Mouse (Mus musculus) brain, adult 2 months (tissue): Measurements from ENCODE around the gene Rhod.

Experiments
- DNase-seq: peaks from one replicate; pipeline ENCODE4 v3.0.0; 2011; ENCODE audit warnings: low read depth, low spot score

Gene Rhod

GRCm38 (mm10) chr19:4409062-4409461 is 30.2 kb downstream of the Rhod start:
- DNase-seq: no peak

DNA sequence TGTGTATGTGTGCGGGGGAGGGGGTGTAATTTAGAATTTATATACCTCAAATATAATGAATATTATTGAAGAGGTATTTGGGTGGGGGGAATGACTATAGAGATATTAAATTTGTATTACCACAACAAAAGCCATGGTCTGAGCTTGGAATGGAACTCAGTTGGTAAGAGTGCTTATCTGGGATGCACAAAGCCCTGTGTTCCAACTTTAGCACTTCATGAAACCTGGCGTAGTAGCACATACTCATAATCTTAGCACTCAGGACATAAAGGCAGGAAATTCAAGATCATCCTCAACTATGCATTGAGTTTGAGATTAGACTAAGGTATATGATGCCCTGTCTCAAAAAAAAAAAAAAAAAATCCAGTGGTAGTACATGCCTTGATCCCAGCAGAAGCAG is 34.4 kb downstream of the Rhod start:
- no peak for DNase-seq

DNA sequence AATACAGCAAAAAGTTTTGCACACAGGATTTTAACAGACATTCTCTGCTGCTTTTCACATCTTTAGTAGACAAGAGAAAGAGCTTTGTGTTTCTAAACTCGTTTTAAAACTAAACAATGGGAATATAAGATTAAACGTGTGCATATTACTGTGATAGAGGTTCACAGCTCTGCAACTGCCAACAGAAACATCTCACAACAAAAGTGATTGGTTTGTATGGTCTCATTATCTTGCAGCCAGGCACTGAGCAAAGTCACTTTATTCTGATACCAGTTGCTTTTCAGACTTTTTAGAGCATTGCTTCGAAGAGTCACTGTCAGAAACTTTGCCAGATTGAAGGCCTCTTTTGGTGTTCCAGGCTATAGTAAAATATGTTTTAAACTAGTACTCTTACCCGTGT is 40.3 kb downstream of the Rhod start:
- DNase-seq: no peak

DNA sequence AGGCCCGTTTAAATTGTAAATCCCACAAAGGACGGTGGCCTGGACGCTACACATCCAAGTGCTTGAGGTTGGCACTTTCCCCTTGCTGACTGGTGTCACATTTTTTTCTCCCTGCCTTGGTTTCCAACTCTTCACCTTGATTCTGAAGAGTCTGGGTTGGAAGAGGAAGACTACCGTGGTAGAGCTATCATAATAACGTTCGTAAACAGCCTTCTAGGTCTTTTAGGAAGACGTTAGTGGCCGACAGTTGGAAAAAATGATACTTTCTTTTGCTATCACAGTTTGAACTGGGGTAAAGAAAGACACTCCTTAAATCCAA is 40.6 kb downstream of the Rhod start:
- no peak for DNase-seq

GRCm38 (mm10) chr19:4397798-4398629 is 41.2 kb downstream of the Rhod start, which contains the start of gene Kdm2a:
Gene Kdm2a (minus strand): TSS chr19:4398285.
- DNase-seq: peak; percentile 58

GRCm38 (mm10) chr19:4396998-4397797 is 42.0 kb downstream of the Rhod start:
- peak; percentile 100 for DNase-seq

DNA sequence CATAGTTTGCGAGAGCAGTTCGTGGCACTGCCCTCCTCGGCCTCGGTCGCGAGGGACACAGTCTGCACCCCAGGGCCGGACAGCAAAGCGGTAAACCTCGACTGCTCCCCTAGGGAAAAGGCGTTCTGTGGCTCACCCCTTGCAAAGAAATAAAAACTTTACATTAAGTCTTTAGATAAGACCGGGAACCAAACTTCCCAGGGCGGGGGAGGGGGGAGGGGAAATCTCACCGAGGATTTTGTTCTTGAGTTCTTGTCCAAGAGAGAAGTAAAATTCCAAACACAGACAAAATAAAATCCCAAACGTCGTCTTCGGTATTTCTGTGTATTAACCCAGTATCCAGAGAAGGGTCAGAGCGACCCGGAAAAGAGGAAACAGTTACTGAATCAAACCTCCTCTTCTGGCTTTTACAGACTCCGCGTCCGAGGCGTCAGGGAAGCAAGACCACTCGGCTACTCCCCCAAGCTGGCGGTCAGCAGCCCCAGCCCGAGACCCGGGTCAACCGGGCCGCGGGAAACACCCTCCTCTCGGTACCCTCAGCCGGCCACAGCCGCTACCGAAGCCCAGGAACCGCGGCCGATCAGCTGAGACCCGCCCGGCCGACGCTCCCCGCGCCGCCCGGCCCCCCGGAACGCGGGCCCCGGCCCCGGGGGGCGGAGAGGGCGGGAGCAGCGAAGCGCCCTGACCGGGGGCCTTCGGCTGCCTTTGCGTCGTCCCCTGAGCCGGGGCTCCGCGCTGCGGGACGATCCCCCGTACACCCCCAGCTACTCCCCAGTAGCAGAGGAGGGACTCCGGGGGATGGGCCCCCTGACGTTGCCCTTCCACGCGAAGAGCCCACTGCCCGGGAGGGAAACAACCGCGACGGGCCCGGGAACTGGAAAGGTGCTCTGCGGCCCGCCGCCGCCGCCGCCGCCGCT is 42.9 kb downstream of the Rhod start:
- peak; percentile 31 for DNase-seq

DNA sequence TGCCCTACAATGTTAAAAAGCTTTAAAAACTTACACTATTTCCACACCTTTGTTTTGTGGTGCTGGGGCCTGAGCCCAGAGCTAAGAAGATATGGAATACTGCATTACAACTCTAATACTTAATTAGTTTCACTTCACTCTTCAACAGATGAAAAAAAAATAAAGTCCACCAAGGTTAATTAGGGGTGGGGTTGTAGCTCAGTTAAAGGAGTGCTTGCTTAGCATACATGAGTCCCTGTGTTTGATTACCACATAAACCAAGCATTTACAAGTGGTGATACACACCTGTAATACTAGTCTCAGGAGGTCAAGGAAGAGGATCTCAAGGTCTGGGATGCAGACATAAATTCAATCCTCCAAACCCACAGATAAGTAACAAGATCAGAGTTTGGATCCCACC is 52.0 kb downstream of the Rhod start:
- DNase-seq: no peak

DNA sequence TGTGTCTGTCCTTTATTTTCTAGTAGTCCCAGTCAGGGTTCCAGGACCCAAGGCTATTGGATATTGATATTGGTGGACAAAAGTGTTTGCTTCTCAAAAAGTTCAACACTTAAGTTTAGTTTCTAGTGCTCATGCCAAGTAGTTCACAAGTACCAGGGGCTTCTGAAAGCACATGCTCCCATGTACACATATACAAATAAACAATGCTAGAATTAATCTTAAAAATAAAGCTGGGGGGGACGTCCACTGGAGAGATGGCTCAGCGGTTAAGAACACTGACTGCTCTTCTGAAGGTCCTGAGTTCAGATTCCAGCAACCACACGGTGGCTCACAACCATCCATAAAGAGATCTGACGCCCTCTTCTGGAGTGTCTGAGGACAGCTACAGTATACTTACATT is 54.2 kb downstream of the Rhod start:
- no peak for DNase-seq

DNA sequence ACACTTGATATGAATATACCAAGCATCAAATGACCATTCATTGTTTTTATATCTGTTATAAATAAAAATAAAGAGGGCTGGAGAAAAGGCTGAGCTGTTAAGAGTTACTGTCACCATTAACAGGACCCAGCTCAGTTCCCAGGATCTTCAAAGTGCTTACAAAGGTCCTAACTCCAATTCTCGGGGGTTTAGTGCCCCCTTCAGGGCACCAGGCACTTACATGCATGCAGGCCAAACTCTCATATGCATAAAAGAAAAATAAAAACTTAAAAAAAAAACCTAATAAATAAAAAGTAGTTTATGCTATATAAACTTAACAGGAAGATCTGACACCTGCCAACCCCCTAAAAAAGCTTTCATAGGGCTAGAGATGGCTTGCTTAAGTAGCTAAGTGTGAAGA is 54.9 kb downstream of the Rhod start:
- peak; percentile 23 for DNase-seq

- no peak for DNase-seq
Observed at GRCm38 (mm10) chr19:4383306-4383705, 55.9 kb downstream of the Rhod start.

DNA sequence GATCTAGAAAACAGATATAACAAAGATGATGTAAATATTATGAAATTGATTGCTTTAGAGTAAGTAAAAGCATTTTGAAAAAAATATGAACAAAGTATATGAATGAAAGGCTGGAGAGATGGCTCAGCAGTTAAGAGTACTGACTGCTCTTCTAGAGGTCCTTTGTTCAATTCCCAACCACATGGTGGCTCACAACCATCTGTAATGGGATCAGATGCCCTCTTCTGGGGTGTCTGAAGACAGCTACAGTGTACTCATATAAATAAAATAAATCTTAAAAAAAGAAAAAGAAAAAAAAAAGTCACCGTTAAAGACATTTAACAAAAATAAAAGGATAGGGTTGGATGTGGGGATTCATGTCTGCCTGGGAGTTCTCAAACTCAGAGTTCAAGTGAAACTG is 56.9 kb downstream of the Rhod start:
- peak; percentile 16 for DNase-seq
